Mouse (Mus musculus) urinary bladder, adult 2 months (tissue): Measurements from ENCODE around the gene Gm21858. TPM values are rescaled to one million over a fixed set of nuclear protein-coding genes. Genes with fewer than 3 reads are reported as not detected.
"Not testable (repeated sequence)": the region's sequence is repeated elsewhere in the genome, so short reads cannot be mapped to it uniquely, and the experiment has no call there.

ENCODE experiments used
- DNase-seq: peaks from one replicate; pipeline ENCODE4 v3.0.0; 2022; ENCODE audit warnings: low spot score
- polyA plus RNA-seq: library from polyadenylated mRNA; depleted of rRNA; stranded (reverse); fragments of >200 nt; gene quantifications from 2 replicates; pipeline ENCODE4 v1.2.3, GENCODE M21; 2012; rRNA removed

Gm21858 gene
- not detected in 2 replicates for polyA plus RNA-seq

- DNase-seq: not testable (repeated sequence)
Measured at GRCm38 (mm10) chrY:55731456-55731855, at the start of gene Gm21858. Gene Gm21858, plus strand, starts transcription at chrY:55731756.
